Mouse (Mus musculus) yolk sac, embryonic 10.5 days (tissue): ENCODE data around the gene Lekr1.
"Not testable (repeated sequence)": the region's sequence is repeated elsewhere in the genome, so short reads cannot be mapped to it uniquely, and the experiment has no call there.

Source experiments
- DNase-seq: peaks from one replicate; pipeline ENCODE4 v3.0.0-alpha.2; 2017; ENCODE audit warnings: low spot score

Lekr1 gene

DNA sequence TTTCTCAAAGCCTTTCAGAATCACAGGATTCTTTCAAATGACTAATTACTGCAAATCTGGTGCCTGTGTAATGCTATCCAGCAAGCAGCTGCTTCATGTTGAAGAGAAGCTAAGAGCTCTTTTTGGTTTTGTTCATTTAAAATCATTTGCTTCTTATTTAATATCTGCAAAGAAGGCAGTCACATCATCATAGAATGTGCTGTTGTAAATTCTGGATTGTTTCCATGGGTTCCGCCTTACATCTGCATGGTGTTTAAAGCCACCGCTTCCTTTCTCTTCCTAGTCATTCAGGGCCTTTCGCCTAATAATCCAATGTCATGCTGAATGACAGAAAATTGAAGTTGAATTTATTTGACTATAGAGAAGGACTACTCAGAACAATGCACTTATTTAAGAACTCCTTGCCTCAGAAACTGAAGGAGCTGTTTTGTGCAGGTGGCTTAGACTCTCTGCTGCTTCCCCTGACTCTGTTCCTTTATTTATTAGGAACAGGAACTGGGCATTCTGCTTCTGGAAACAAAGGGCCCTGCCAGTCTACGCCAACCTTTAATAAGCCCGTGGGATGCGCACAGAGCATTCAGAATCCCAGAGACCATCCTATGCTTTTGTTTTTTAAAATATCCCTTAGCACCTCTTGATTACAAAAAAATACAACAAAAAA lies 101.3 kb downstream of the Lekr1 start:
- DNase-seq = no peak

DNA sequence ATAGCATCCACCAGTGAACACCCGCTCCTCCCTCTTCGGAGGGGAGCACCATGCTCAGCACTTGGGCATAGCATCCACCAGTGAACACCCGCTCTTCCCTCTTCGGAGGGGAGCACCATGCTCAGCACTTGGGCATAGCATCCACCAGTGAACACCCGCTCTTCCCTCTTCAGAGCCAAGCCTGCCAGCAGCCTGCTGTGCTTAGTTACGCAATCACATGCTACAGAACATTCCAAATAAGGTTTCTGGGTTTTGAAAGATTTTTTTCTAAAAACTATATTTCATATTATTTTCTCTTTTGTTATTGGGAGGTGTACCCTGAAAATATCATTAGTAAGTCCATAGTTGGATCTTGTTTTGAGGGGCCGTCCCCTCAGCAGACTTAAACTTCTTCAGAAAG lies 103.6 kb downstream of the Lekr1 start:
- DNase-seq = not testable (repeated sequence)

DNA sequence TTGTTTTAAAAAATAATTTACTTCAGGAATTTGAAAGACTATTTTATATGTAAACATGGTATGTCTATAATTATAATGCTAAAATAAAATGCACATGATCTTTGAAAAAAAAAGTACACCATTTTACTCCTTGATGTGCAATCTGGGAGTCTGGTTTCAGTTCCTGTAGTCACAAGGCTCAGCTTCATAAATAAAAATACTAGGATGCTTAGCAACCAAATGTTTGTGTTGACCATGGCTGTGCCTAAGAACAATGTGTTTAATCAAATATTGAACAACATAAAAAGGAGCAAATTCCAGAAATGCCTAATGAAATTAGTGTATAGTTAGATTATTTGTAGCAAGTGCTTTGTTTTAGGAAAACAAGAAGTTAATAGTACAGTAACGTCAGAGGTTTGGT lies 107.9 kb downstream of the Lekr1 start:
- no peak for DNase-seq

DNA sequence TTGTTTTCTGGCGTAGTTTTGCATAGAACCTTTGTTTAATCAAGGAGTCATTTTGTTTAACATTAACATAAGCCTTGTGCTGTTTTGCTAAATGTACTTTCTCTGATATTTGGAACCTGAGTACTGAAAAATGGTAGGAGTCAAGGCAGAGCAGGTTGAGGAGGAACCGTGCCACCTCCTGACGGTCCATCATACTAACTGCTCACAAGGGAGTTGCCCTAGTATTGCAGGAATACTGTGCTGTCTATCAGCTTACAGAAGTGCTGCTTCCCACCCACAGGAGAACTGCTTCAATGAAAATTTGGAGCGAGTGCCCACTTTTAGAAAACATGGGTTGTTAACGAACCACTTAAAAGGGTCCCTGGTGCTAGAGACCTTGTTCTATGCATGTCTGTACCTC lies 109.1 kb downstream of the Lekr1 start:
- DNase-seq = no peak

DNA sequence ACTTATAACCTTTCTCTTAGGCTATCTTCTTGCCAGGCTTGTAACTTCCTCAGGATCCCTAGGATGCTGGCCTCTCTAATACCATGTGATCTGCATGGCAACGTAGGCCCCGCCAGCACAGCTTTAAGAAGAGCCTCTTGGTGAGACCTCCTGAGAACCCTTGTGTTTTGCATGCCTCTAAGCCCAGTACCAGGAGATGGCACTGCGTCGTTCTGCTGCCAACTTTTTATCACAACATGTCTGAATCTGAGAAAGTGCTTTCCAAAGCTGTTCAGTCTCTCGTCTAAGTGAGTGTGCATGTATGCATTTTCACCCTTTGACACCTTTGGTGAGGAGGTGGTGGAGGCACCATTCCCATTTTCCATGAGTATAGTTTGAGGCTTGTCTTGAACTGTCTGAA lies 116.2 kb downstream of the Lekr1 start:
- no peak for DNase-seq

DNA sequence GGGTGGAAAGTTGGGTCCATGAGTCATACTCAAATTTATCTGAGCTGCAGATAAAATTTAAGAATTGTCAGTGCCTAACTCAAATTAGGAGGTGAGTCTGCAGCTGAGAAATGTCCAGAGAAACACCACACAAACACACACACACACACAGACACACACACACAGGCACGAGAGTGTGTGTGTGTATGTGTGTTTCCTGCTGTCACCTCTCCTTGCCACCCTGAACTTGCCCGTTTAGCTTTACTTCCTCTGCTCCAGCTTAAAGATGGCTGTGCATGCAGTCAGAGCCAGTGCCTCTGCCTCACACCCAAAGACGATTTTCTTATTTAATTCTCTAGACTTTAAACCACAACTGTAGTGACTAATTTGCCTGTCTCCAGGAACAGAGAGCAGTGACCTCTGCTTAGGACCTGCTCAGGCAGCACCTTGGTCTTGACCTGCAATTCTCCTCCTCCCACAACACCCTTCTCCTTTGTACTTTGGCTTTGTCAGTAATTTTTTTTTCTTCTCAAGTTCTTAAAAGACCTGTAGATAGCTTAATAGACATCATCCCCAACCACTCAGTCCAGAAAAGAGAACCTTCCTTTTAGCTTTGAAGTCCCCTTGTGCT lies 124.2 kb downstream of the Lekr1 start:
- DNase-seq = no peak

DNA sequence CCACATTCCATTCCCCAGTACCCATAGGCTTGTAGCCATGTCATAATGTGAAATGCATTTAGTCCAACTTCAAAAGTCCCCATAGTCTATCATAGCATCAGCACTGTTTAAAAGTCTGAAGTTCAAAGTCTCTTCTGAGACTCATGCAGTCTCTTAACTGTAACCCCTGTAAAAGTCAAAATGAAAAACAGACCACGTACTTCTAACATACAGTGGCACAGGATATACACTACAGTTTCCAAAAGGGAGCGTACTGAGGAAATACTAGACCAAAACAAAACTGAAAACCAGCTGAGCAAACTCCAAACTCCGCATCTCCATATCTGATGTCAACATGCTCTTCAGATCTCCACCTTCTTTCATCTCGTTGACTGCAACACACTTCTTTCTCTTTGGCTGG lies 127.5 kb downstream of the Lekr1 start:
- no peak for DNase-seq

DNA sequence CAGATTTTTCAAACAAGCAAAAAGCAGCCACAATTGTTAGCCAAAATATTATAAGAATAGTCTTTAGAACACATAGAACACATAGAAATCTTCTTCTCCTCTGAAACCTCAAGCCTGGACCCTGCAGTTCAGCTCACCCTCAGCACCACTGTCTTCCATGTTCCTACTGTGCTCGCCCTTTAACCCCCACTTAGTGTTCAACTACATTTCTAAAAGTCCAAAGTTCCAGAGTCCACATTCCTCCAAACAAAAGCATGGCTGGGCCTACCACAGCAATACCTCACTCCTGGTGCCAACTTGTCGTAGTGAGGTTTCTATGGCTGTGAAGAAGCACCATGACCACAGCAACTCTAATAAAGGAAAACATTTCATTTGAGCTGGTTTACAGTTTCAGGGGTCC lies 128.7 kb downstream of the Lekr1 start:
- peak; percentile 22 for DNase-seq

DNA sequence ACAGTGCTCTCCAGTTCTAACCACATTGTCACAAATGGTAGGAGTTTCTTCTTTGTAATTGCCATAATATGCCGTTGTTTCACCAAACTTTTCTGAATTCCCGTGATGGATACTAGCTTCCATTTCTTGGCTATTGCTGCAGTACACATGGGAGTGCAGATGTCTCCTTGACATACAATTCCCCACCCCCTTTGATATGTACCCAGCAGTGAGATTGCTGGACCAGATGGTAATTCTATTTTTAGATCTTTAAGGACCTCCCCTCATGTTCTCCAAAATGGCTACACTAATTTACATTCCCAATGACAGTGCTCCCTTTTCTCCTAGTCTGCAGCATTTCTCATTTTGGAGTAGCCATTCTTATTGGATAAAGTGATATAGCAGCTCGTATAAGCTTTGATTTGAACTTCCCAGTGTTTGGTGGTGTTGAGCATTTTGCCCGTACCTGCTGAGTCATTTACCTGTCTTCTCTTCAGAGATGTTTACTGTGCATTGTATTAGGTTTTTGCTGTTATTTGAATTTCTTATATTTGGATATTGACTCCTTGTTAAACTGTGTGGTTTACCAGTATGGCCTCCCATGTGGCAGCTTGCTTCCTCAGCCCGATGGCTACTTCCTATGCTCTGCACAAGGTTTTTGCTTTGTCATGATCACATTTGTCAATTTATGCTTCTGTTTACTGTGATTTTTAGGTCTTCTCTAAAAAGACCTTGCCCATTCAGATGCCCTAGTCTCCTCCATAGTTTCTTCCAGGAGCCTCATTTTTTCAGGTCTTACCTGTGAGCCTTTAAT lies 131.5 kb downstream of the Lekr1 start:
- no peak for DNase-seq

DNA sequence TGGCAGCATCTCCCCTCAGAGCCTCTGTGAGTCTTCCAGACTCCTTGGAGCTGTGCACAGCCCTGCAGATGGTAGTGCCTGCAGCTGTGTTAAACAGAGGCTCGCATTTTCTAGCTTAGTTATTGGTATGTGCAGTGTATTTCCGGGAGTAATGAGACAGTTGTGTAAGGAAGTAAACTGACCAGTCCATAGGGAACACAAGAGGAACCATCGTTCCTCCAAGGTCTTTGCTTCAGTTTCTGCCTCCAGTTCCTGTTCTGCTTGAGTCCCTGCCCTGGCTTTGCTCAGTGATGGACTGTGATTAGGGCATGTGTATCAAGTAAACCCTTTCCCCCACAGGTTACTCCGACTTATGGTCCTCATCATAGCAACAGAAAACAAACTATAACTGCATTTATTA lies 134.9 kb downstream of the Lekr1 start:
- no peak for DNase-seq

DNA sequence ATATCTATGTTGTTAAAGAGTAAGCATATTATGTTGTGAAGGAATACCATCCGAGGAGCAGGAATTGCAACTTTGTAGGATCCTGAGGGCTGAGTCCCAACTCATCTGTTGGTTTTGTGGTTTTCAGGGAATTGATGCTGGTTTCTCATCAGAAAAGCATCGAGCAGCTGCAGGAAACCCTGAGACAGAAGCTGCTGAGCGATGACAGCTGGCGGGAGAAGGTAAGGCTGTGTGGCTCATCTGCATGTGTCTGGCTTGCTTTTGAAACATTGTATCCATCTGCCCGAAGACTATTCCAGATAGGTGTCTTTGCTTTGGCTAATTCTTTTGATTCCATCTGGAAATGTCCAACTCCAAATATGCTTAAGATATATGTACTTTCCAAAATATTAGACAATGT lies 136.2 kb downstream of the Lekr1 start:
- DNase-seq = no peak

DNA sequence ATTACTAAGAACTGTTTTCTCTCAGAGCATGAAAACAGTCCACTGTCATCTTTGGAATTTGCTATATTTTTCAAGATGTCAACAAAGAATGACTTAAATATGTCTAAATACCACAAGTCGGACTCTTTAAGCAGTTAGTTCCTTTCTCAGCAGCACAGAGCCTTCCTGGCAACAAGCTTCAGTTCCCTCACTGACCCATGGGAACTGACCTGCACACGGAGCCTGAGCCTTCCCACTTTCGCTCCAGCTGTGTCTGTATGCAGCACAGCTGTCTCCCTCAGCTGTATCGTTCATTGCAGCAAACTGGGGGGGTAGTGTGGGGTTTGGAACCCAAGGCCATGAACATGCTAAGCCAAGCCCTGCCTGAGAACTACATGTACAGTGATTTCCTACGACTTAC lies 136.8 kb downstream of the Lekr1 start:
- no peak for DNase-seq

DNA sequence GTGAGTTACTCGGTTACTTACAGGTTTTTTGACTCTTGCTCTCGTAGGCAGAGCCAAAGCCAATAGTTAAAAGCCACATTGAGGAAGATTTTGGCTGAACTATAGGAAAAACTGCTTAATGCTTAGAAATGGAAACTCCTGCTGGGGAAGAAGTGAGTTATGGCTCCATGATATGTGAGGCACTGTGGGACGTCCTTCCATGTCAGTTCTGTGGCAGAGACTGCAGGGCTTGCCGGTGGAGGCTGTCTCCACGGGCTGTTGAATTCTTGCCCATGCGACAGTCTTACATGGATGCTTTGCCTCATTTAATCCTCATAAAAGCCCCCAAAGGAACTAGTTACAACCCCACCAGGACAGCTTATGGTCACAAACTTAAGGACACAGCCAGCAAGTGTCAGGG lies 148.9 kb downstream of the Lekr1 start:
- no peak for DNase-seq

DNA sequence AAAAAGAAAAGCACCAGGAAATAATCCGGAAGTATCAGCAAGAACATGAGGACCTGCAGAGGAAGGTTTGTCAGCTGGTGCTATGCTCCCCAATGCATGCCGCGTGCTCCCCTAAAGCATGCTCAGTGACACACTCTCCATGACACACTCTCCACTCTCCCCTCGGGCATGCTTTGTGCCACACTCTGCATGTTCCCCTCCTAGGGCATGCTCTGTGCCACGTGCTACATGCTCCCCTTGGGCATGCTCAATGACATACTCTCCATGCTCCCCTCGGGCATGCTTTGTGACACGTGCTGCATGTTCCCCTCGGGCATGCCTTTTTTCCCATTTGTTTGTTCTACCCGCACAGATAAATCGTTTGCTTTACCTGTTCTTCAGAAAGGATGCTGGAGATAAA lies 150.0 kb downstream of the Lekr1 start:
- no peak for DNase-seq

DNA sequence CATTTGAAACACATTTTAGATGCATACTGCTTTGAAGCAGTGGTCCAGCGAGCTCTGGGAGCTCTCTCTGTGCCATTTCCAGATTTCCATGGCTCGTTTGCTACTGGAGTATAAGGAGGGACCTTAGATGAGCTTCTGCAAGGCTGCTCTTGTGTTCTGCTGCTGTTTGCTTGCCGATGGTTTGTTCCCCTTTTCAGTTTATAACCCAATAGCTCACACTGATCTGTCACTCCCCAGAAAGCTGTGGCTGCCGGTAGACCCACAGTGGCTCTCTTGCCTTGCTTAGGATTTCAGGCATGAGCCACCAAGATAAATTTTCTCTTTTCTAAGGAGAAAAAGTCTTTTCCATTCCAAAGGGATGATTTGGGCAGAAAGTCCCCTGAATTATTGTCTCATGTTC lies 152.6 kb downstream of the Lekr1 start:
- no peak for DNase-seq

DNA sequence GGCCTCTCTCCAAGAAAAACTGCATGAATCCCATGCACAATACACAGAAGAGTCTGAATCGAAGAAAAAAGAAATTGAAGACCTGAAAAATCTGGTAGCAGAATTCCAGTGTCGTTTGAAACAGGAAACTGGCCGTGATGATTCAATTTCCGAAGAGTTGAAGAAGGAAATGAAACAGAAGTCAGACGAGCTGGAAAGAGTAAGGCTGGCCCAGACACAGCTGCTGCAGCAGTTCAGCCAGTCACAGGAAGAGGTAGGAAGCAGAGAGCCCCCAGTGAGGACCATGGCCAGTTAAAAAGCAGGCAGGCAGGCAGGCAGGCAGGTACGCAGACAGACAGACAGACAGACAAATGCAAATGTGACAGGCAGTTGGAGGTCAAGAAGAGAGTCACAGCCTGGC lies 153.8 kb downstream of the Lekr1 start:
- DNase-seq = no peak

DNA sequence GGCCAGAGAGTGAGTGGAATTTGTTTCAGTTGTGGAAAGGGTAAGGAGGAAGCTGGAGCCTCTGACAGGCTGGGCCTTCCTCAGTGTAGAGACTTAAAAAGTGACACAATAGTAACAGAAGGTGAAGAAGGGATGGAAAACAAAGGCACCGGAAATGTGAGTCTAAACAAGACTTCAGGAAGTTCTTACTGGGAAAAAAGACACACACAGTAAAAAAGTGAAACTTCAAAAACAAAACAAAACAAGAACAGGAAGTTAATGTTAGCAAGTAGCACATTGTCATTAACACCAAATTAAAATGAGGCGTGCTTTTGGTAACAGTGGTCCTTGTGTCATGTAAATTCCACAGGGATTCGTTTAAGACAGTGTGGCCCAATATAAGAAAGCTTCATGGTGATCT lies 158.9 kb downstream of the Lekr1 start:
- DNase-seq = no peak

DNA sequence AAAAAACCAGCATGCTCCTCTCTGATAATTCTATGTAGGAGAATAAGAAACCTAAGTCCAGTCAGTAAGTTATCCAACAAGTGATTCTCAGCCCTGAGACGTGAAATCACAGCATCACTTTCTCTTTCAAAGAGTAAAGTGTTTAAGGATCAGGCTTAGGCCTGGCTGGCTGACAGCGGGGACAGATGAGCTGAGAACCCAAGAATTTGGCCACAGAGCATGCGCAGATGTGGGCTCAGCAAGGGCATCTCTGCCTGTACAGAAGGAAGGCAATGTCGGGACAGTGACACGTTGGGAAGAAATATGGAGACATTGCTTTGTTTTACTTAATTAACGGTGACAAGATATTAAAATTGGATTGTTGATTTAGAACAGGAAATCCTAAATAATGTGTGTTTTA lies 160.7 kb downstream of the Lekr1 start:
- no peak for DNase-seq

DNA sequence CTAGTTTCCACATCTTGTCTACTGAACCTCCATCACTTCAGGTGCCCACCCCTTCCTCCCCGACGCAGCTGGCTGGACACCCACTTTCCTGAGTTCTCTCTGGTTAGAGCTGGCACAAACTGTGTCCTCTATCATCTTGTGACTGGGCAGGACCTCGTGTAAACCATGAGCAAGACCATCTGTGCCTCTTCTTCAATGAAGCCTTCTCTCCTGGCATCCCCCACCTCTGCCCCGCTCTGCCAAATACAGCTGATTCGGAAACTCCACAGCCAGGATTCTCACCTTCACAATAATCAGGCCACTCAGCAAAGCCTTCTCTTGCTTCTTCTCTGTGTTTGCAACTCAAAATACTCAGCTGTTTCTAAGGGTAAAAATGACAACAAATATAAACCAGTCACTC lies 161.4 kb downstream of the Lekr1 start:
- no peak for DNase-seq

DNA sequence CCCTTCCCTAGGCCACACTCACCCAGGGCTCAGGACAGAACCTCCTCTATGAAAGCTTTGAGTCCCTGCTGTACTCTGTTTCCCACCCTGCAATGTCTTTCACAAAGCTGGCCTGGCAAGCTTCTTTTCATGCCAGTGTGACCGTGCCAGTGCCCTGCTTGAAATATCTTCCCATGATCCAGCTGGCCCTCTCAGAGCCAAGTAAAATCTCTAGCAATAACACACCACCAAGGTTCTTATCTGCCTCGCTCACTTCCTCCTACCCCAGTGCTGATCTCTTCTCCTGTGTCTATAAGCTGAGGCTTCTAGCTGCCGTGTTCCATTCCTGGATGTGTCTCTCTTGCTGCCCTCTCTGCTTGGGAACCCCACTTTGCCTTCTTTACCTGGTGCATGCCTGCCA lies 162.0 kb downstream of the Lekr1 start:
- DNase-seq = no peak

DNA sequence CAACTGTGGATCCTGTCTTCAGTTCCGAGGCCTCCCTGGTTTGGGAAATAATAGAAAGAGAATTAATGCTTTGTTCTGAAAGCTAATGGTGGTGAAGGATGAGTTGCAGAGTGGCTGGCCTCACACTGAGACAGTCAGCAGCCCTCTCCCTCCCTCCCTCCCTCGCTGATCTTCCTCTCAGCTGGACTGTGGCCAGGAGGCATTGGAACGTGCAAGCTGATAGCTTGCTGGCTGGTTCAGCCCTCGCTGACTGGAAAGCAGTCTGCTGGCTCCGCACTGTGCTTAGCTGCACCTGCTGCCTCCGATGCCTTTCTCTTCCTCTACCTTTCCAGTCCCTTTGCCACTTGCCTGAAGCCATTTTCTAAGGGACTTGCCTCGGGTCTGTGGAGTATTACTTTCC lies 163.2 kb downstream of the Lekr1 start:
- DNase-seq = peak; percentile 36

DNA sequence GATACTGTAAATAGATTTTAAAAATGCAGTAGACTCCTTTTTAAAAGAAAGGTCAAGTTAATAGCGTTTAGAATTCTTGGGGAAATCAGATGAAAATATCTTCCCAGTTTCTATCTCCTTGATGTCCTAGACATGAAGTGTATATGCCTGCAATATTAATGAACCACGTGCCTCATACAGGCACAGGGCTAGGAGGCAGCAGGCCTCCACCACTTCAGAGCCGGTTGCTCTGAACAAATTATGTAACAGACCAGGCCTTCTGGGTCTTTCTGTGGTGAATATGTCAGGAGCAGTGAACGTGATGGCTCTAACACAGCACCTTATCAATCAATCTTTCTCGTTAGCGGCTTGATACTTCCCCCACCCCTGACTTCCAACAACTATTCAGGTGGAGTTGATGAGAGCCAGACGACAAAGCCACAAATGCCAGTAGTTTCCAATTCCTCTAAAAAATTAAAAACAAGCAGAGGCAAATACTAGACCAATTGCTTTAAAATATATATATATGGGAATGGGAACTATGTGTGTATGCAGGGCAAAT lies 164.0 kb downstream of the Lekr1 start:
- DNase-seq = no peak

DNA sequence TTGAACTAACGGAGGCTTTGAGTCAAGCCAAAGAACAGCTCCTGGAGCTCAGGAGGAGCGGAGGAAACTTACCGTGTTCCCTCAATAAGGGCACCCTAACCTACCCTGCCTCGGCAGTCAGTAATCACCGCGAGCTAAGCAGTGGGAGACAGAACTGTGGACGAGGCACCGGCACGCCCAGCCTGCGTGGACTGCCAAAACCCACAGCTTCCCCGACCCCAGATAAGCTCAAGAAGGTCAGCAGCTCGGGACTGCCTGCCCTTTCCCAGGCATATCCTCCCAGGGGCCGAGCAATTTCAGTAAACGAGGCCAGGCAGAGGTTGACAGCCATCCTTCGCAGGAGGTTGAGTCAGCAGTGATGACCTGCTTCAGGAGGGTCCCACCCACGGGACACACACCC lies 164.8 kb downstream of the Lekr1 start:
- DNase-seq = no peak
